Mouse (Mus musculus) lung, embryonic 14.5 days (tissue): ENCODE measurements at regions not wholly inside any gene's neighbourhood (a gene's known extent, or its start where the extent isn't known, plus 50 kb on each side); places are given as distances from the start of the nearest gene placed in this dataset.
A peak's percentile ranks its signal among the peaks of the same experiment; 100 is the strongest.

ENCODE experiments used
- ATAC-seq: fragments of 200-750 bp; cut with Nextera tagmentation; 2 replicates; pipeline ENCODE4 v1.8.0; 2017; ENCODE audit warnings: mild to moderate bottlenecking, moderate TSS enrichment, moderate library complexity; ENCODE audit not compliant: insufficient read depth
- DNase-seq: peaks from one replicate; pipeline ENCODE4 v3.0.0-alpha.2; 2015
- H3K27ac ChIP-seq: fragments of 300-500 bp; sonication (generic); 2 replicates; pipeline ENCODE4 v1.5.1; 2014; ENCODE audit warnings: low read depth, mild to moderate bottlenecking, moderate library complexity
- H3K27me3 ChIP-seq: fragments of 300-500 bp; sonication (generic); 2 replicates; pipeline ENCODE4 v1.6.1; 2014; ENCODE audit warnings: low read length, control low read depth; ENCODE audit not compliant: insufficient read depth
- H3K36me3 ChIP-seq: fragments of 300-500 bp; sonication (generic); 2 replicates; pipeline ENCODE4 v1.6.1; 2014; ENCODE audit warnings: control low read depth; ENCODE audit not compliant: insufficient read depth
- H3K4me1 ChIP-seq: fragments of 300-500 bp; sonication (generic); 2 replicates; pipeline ENCODE4 v1.6.1; 2014; ENCODE audit warnings: antibody characterized with exemption, control low read depth; ENCODE audit not compliant: insufficient read depth
- H3K4me2 ChIP-seq: fragments of 300-500 bp; sonication (generic); 2 replicates; pipeline ENCODE4 v1.6.1; 2014; ENCODE audit warnings: mild to moderate bottlenecking
- H3K4me3 ChIP-seq: fragments of 300-500 bp; sonication (generic); 2 replicates; pipeline ENCODE4 v1.5.1; 2014; ENCODE audit warnings: low read depth, low read length
- H3K9ac ChIP-seq: fragments of 300-500 bp; sonication (generic); 2 replicates; pipeline ENCODE4 v1.6.1; 2014
- H3K9me3 ChIP-seq: fragments of 300-500 bp; sonication (generic); 2 replicates; pipeline ENCODE4 v1.6.1; 2016; ENCODE audit warnings: low read depth, low read length, control low read depth
- CTCF ChIP-seq: IDR thresholded peaks from 2 replicates; pipeline ENCODE4 v1.5.1; 2016; ENCODE audit warnings: antibody characterized with exemption, low read depth
- WGBS: fragments of 180-500 bp; shearing (Covaris S2); extraction: QIAGEN DNeasy Blood & Tissue Kit; methylation state at CpG from one replicate; pipeline ENCODE4 v1.1.7; 2014; 5-methylcytosine and 5-hydroxymethylcytosine counted together

GRCm38 (mm10) chr10:30470831-30471230 is 129.7 kb downstream of the Trmt11 start:
- DNase-seq: peak; percentile 64

DNA sequence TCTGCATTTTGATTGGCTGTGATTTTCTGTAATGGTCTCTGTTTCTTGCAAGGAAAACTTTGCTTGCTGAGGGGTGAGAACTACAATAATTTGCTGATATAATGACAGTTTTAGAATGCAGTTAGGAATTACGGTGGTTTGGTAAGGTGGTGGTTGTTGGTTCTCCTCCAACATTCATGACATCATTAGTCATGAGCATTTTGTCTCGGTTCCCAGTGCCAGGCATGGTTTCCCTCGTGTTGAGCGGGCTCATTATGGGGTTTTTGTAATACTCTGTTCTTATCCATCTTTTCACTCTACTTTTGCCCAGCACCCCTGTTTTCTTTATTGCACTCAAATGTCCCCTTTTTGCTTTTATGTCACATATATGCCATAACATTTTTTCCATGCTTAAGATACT is 149.9 kb downstream of the Trmt11 start:
- H3K9me3 ChIP-seq: no peaks in the 10 kb centered on the region
- H3K4me1 ChIP-seq: no peaks in the 10 kb centered on the region
- no peak overlapping the region for H3K27ac ChIP-seq
- no peaks in the 10 kb centered on the region for H3K27me3 ChIP-seq
- H3K4me2 ChIP-seq: no peak overlapping the region
- H3K36me3 ChIP-seq: no peaks in the 10 kb centered on the region
- H3K9ac ChIP-seq: no peak overlapping the region
- 73% methylated on average over 4 of the region's 4 CpGs for WGBS
- no peak overlapping the region for H3K4me3 ChIP-seq
- DNase-seq (no peak), ATAC-seq (no peak)
- TF ChIP-seq CTCF: no peak

More at GRCm38 (mm10) chr10:30470831-30471230, 129.7 kb downstream of the Trmt11 start:
- Histone ChIP-seq H3K27me3 (no peaks in the 10 kb centered on the region), H3K27ac (no peak overlapping the region), H3K36me3 (no peaks in the 10 kb centered on the region), H3K4me1 (no peaks in the 10 kb centered on the region), H3K9ac (no peak overlapping the region), H3K4me3 (no peak overlapping the region), H3K9me3 (no peaks in the 10 kb centered on the region), H3K4me2 (no peak overlapping the region)
- ATAC-seq: peak; percentile 88
- no peak for TF ChIP-seq CTCF
- 30% methylated on average over 3 of the region's 3 CpGs for WGBS

GRCm38 (mm10) chr10:30447057-30447456 is 153.5 kb downstream of the Trmt11 start:
- no peak overlapping the region for H3K4me3 ChIP-seq
- TF ChIP-seq CTCF: no peak
- no peak for ATAC-seq
- DNase-seq: no peak
- H3K36me3 ChIP-seq: no peaks in the 10 kb centered on the region
- 74% methylated on average over 2 of the region's 2 CpGs for WGBS
- no peak overlapping the region for H3K9ac ChIP-seq
- H3K4me1 ChIP-seq: no peaks in the 10 kb centered on the region
- H3K27me3 ChIP-seq: no peaks in the 10 kb centered on the region
- H3K4me2 ChIP-seq: no peak overlapping the region
- H3K9me3 ChIP-seq: no peaks in the 10 kb centered on the region
- no peak overlapping the region for H3K27ac ChIP-seq

DNA sequence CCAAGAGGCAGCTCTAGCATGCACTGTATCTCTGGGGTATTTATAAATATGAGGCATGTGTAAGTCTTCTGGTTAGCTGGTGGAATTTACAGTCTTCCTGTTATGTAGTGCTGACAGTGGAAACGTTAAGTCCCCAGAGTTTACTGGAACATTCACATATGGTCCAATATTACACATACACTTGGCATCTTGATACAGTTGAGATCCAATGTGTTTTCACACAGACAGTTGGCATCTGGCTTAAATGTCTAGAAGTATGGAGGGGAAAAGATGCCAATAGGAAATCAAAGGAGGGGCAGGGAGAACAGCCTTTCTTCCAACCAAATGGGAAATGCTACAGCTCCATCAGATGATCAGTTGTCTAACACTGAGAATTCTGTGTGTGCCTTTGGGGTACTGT is 154.0 kb downstream of the Trmt11 start:
- H3K4me2 ChIP-seq: no peak overlapping the region
- H3K4me3 ChIP-seq: no peak overlapping the region
- H3K27ac ChIP-seq: no peak overlapping the region
- TF ChIP-seq CTCF: no peak
- WGBS: 69% methylated on average over 1 of the region's 1 CpGs
- H3K27me3 ChIP-seq: no peaks in the 10 kb centered on the region
- no peak overlapping the region for H3K9ac ChIP-seq
- ATAC-seq: no peak
- no peak for DNase-seq
- no peaks in the 10 kb centered on the region for H3K4me1 ChIP-seq
- H3K36me3 ChIP-seq: no peaks in the 10 kb centered on the region
- no peaks in the 10 kb centered on the region for H3K9me3 ChIP-seq

- no peak overlapping the region for H3K4me2 ChIP-seq
- DNase-seq (no peak), ATAC-seq (no peak)
- TF ChIP-seq CTCF: no peak
- no peak overlapping the region for H3K9ac ChIP-seq
- no peaks in the 10 kb centered on the region for H3K4me1 ChIP-seq
- H3K4me3 ChIP-seq: no peak overlapping the region
- H3K9me3 ChIP-seq: no peaks in the 10 kb centered on the region
- H3K36me3 ChIP-seq: no peaks in the 10 kb centered on the region
- no peak overlapping the region for H3K27ac ChIP-seq
- 26% methylated on average over 2 of the region's 2 CpGs for whole genome bisulfite sequencing
- no peaks in the 10 kb centered on the region for H3K27me3 ChIP-seq
These were observed 160.7 kb downstream of the Trmt11 start for GRCm38 (mm10) chr10:30439802-30440201.

DNA sequence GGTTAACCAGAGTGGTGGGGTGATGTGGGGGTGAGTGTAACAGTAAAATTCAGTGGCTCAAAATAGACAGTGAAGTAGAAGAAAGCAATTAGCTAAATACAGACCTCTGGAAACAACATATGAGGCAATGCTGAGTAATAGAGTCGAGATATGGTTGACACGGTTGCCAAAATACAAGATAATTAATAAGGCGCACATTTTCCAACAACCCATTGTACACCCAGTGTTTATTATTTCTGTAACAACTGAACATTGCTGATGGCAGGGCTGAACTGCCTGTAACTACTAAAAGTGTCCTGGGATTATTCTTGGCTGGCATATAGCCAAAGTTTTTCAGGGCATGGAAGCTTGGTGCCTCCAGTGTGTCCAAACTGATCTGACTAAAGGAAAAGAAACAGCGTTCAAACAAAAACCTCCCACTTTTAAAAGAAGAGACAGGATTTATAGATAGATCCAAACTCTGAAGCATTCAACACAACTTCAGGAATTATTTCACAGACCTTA is 174.1 kb downstream of the Trmt11 start:
- no peak overlapping the region for H3K4me3 ChIP-seq
- H3K27ac ChIP-seq: no peak overlapping the region
- ATAC-seq (peak; percentile 83), DNase-seq (peak; percentile 73)
- H3K9ac ChIP-seq: no peak overlapping the region
- no peaks in the 10 kb centered on the region for H3K36me3 ChIP-seq
- H3K9me3 ChIP-seq: no peaks in the 10 kb centered on the region
- no peak overlapping the region for H3K4me2 ChIP-seq
- no peak for TF ChIP-seq CTCF
- WGBS: 33% methylated on average over 4 of the region's 4 CpGs
- no peaks in the 10 kb centered on the region for H3K4me1 ChIP-seq
- H3K27me3 ChIP-seq: no peaks in the 10 kb centered on the region

GRCm38 (mm10) chr10:30419391-30420043 is 181.0 kb downstream of the Trmt11 start:
- peak; percentile 43; the same call in 1 of the 2 replicates for TF ChIP-seq CTCF

More at GRCm38 (mm10) chr10:30419391-30420043, 181.0 kb downstream of the Trmt11 start:
- WGBS: 23% methylated on average over 6 of the region's 6 CpGs
- H3K27ac ChIP-seq: no peak overlapping the region
- H3K9me3 ChIP-seq: no peaks in the 10 kb centered on the region
- H3K4me2 ChIP-seq: no peak overlapping the region
- H3K4me3 ChIP-seq: no peak overlapping the region
- H3K36me3 ChIP-seq: no peaks in the 10 kb centered on the region
- no peak for ATAC-seq
- H3K4me1 ChIP-seq: no peaks in the 10 kb centered on the region
- H3K9ac ChIP-seq: no peak overlapping the region
- DNase-seq: peak; percentile 77
- H3K27me3 ChIP-seq: no peaks in the 10 kb centered on the region
